Mouse (Mus musculus) kidney, adult 2 months (tissue): Measurements from ENCODE around the gene Ccdc175. TPM values are rescaled to one million over a fixed set of nuclear protein-coding genes. Genes with fewer than 3 reads are reported as not detected.

Experiments
- DNase-seq: peaks from one replicate; pipeline ENCODE4 v3.0.0; 2021
- H3K27ac ChIP-seq: fragments of 200-500 bp; 2 replicates; pipeline ENCODE4 v1.5.1; 2012; ENCODE audit warnings: low read depth, low read length, control low read depth, inconsistent platforms; ENCODE audit not compliant: insufficient read depth
- H3K27me3 ChIP-seq: fragments of 200-500 bp; replicated peaks from 2 replicates; pipeline ENCODE4 v1.6.1; 2012; ENCODE audit warnings: mild to moderate bottlenecking, moderate library complexity, low read length, inconsistent platforms; ENCODE audit not compliant: control insufficient read depth, insufficient read depth
- H3K36me3 ChIP-seq: fragments of 200-500 bp; 2 replicates; pipeline ENCODE4 v1.6.1; 2012; ENCODE audit warnings: mild to moderate bottlenecking, moderate library complexity, low read length, inconsistent platforms; ENCODE audit not compliant: control insufficient read depth, insufficient read depth
- H3K4me1 ChIP-seq: fragments of 200-500 bp; 2 replicates; pipeline ENCODE4 v1.6.1; 2011; ENCODE audit warnings: low read length; ENCODE audit not compliant: control insufficient read depth, insufficient read depth
- H3K4me3 ChIP-seq: fragments of 200-500 bp; 2 replicates; pipeline ENCODE4 v1.5.1; 2011; ENCODE audit warnings: mild to moderate bottlenecking, low read depth, low read length, control low read depth; ENCODE audit not compliant: insufficient read depth
- CTCF ChIP-seq: fragments of 200-500 bp; conservative IDR thresholded peaks from 2 replicates; pipeline ENCODE4 v1.5.1; 2011; ENCODE audit warnings: low read depth, mild to moderate bottlenecking, control low read depth, low read length, moderate library complexity, mixed read lengths; ENCODE audit not compliant: insufficient read depth, insufficient read length
- POLR2A ChIP-seq: fragments of 200-500 bp; IDR thresholded peaks from one replicate; pipeline ENCODE4 v1.6.1; 2011; ENCODE audit warnings: low read depth, low read length, control low read depth
- WGBS: fragments of 180-500 bp; shearing (Covaris S2); methylation state at CpG from one replicate; pipeline ENCODE4 v1.1.7; 2018; 5-methylcytosine and 5-hydroxymethylcytosine counted together
- polyA plus RNA-seq: library from polyadenylated mRNA; depleted of rRNA; stranded (reverse); fragments of >200 nt; gene quantifications from 2 replicates; pipeline ENCODE4 v1.2.3, GENCODE M21; 2012

Gene Ccdc175
- polyA plus RNA-seq, 1 experiment = not detected

DNA sequence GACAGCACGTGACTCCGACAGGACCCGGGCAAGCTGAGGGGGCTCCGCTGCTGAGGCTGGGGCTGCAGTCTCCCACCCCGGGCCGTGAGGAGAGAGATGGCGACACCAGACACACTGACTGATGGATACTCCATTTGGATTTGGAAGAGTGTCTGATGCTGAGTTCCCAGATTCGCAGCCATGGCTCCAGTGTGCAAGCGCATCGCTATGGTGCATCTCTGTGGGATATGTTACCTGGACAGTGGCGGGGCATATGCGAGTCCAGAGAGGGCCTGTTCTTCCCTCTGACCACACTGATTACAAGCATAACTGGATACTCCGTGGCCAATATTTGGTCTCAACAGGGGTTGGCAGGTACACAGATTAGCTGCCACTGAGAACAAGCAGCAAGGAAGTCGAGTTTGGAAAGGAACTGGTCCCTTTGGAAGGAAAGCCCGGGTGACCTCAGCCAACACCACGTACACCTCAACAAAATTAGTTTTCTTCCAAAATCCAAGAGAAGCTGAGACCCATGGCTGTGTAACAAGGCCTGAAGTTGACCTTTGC lies 38.8 kb upstream of the Ccdc175 start:
- no peak for DNase-seq
- H3K27me3 ChIP-seq = no peaks in the 10 kb centered on the region
- no peaks in the 10 kb centered on the region for H3K36me3 ChIP-seq
- H3K4me1 ChIP-seq = no peaks in the 10 kb centered on the region
- 93% methylated on average over 16 of the region's 16 CpGs for WGBS
- no peak for TF ChIP-seq CTCF
- TF ChIP-seq POLR2A = no peak
- H3K27ac ChIP-seq = no peak overlapping the region
- H3K4me3 ChIP-seq = no peak overlapping the region

DNA sequence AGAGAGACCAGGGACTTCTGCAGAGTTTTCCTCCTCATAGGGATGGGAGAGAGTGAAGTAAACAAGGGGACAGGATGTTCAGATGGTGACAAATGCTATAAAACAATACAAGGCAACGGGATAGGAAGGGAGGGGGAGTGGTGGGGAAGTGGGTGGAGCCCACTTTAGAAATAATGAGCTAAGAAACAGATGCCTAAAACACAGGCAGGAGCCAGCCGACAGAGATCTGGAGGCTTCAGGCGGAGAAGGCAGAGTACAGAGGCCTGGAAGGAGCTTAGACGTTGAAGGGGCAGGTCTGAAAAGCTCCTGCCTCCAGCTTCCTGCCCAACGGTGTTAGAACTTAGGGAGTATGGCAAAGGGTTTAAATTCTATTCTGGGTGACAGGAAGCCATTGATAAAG lies 28.7 kb upstream of the Ccdc175 start:
- TF ChIP-seq POLR2A (no peak), CTCF (no peak)
- DNase-seq = no peak
- no peak overlapping the region for H3K4me3 ChIP-seq
- H3K27ac ChIP-seq = no peak overlapping the region
- H3K36me3 ChIP-seq = no peaks in the 10 kb centered on the region
- no peaks in the 10 kb centered on the region; the same call in 1 of the 2 replicates for H3K27me3 ChIP-seq
- 28% methylated on average over 5 of the region's 5 CpGs for WGBS
- no peaks in the 10 kb centered on the region for H3K4me1 ChIP-seq

DNA sequence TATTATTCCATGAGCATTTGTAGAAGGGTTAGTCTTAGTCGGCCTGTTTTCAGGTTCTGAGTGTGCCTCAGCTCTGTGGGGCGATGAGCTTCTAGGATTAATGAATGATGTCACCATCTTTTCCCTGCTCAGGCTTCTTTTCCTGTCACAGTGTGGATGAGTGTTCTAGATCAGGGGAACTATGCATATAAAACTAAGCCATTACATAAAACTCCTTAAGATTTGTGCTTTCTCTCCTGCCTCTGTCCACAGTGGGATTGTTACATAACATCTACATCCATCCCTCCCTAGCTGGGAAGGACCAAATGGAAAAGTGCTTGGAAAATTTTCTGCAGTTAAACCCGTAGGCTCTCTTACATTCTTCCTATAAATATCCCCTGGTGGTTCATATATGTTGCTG lies 16.0 kb upstream of the Ccdc175 start:
- no peak for DNase-seq
- no peak for TF ChIP-seq POLR2A
- no peak for TF ChIP-seq CTCF
- H3K27ac ChIP-seq = no peak overlapping the region
- WGBS = 88% methylated on average over 3 of the region's 3 CpGs
- H3K4me3 ChIP-seq = no peak overlapping the region
- no peaks in the 10 kb centered on the region for H3K27me3 ChIP-seq
- H3K36me3 ChIP-seq = no peaks in the 10 kb centered on the region
- no peaks in the 10 kb centered on the region for H3K4me1 ChIP-seq

DNA sequence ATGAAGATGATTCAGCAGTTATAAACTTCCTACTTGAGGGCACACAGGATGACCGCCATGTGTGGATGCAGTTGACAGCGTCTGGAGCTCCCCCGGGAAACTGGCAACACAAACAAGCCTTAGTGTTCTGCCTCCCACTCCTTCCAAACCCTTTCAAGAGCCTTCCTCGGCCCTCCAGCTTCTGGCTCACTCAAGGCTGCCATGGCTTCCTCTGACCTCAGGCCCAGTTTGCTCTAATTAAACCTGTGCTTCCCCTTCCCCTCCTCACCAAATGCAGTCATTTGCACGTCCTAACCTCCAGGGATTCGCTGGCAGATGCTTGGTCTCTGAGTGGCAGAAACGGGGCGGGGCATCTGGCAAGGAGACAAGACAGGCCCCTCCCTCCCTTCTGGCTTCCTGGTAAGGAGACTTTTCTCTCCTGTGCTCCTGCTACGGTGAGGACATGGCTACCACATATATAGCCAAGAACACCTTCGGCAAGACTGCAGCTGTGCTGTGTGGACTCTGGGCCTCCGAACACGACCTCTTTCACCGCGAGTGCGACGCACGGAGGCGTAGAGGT lies 13.2 kb upstream of the Ccdc175 start:
- H3K4me1 ChIP-seq = no peaks in the 10 kb centered on the region
- no peak overlapping the region for H3K4me3 ChIP-seq
- 50% methylated on average over 18 of the region's 18 CpGs for WGBS
- H3K27ac ChIP-seq = no peak overlapping the region
- no peaks in the 10 kb centered on the region for H3K27me3 ChIP-seq
- TF ChIP-seq POLR2A (no peak), CTCF (no peak)
- H3K36me3 ChIP-seq = no peaks in the 10 kb centered on the region
- DNase-seq = no peak

DNA sequence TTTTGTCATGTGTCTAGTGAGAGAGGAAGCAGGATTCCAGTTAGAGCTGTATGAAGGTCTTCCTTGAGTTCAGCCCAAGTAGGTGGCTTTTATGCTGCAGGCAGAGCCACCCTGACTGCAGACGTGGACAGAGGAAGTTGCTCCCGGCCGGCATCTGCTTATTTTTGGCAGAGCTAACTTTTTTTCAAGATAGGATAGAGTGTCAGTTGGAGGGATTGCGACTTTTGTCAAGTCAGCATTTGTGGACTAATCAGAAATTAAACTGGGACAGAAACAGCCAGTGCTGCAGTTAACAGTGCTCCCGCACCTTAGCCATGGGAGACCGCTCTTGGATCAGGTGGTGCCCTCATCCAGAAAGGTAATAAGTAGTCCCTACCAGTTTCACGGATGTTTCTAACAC lies 12.6 kb upstream of the Ccdc175 start:
- no peak for DNase-seq
- no peaks in the 10 kb centered on the region for H3K27me3 ChIP-seq
- no peak overlapping the region for H3K27ac ChIP-seq
- no peak overlapping the region for H3K4me3 ChIP-seq
- no peaks in the 10 kb centered on the region for H3K36me3 ChIP-seq
- H3K4me1 ChIP-seq = no peaks in the 10 kb centered on the region
- no peak for TF ChIP-seq POLR2A
- no peak for TF ChIP-seq CTCF
- 39% methylated on average over 7 of the region's 7 CpGs for WGBS

DNA sequence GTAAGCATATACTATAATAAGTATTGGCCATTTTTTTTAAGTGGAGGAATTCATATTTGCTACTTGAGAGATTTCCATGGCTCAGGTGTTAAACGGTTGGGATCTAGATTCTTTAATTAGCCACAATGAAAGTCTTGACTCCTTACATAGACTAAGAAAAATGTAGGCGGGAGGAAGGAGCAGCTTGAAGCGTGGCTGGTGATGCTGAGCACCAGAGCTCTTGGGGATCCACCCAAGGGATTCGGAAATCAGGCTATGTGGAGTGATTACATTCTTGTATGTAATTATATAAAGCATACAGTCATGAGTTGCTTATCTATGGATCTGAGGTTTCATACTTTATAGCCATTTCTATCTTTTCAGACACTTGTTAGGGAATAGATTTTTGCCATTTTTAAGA lies 5.3 kb downstream of the Ccdc175 start:
- Histone ChIP-seq H3K27me3 (no peaks in the 10 kb centered on the region), H3K27ac (no peak overlapping the region), H3K4me1 (no peaks in the 10 kb centered on the region), H3K4me3 (no peak overlapping the region), H3K36me3 (no peaks in the 10 kb centered on the region)
- no peak for TF ChIP-seq POLR2A
- 75% methylated on average over 4 of the region's 4 CpGs for whole genome bisulfite sequencing
- DNase-seq = no peak

DNA sequence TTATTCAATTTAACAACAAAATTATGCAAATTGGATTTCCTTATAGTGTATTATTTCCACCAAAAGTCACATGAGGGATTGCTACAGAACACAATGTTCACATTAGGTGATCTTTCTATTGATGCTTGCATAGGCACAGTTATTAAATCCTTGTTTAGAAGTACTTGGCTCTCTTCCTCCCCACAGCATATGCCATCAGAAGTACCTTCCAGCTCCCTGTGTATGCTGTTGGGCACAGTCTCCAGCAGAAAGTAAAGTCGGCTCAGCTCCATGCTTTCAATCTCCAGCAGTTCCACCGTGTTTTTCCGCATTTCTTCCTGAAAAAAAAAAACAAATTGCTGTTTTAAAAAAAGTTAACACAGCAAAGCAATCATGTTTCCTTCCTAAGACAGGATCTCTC lies 6.5 kb downstream of the Ccdc175 start:
- H3K4me1 ChIP-seq = no peaks in the 10 kb centered on the region
- no peak for TF ChIP-seq CTCF
- no peak for TF ChIP-seq POLR2A

DNA sequence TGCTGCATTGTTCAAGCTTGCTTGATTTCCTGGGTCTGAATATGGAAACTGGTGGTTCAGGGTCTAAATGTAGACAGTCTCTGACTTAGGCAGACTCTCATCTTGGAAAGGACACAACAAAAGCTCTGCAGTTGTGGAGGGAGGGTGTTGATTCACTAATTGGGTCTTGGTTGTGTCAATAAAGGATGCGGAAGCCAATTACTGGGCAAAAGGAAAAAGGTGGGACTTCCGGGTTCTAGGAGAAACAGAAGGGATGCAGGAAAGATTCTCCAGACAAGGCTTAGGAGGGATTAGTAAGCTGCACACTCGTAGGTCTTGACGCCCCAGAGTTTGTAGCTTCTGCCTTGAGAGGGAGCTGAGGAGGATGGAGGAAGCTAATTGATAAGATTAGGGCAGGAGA lies 26.4 kb downstream of the Ccdc175 start:
- Histone ChIP-seq H3K27ac (no peak overlapping the region), H3K27me3 (no peaks in the 10 kb centered on the region), H3K4me3 (no peak overlapping the region), H3K4me1 (no peaks in the 10 kb centered on the region), H3K36me3 (no peaks in the 10 kb centered on the region)
- 85% methylated on average over 4 of the region's 4 CpGs for WGBS
- DNase-seq = no peak
- TF ChIP-seq POLR2A = no peak
- no peak for TF ChIP-seq CTCF

More for the DNA sequence above, 6.5 kb downstream of the Ccdc175 start:
- WGBS = 72% methylated on average over 3 of the region's 3 CpGs
- Histone ChIP-seq H3K27me3 (no peaks in the 10 kb centered on the region), H3K4me3 (no peak overlapping the region), H3K27ac (no peak overlapping the region), H3K36me3 (no peaks in the 10 kb centered on the region)
- DNase-seq = no peak
